Mouse (Mus musculus): ENCODE measurements at regions not wholly inside any gene's neighbourhood (a gene's known extent, or its start where the extent isn't known, plus 50 kb on each side); places are given as distances from the start of the nearest gene placed in this dataset.
A peak's percentile ranks its signal among the peaks of the same experiment; 100 is the strongest.

DNA sequence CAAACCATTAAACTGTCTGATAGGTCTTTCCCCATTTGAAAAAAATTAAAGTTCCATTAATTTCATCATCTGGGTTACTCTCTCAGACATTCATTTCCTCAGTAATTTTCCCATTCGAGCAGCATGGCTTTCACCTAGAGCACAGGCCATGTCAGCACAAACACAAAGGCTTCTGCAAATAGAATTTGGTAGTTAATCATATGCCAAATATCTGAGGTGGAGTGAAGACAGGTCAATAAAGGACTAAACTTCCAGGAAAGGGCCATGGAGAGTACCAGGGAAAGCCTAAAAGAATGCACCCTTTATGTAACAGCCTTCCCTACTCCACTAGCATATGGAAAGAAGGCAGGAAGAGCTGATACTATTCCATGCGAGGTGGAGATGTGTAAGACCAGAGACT is 150.3 kb upstream of the Gimd1 start:
- no peak for DNase-seq (ENCODE audit: low read depth, low spot score)

DNA sequence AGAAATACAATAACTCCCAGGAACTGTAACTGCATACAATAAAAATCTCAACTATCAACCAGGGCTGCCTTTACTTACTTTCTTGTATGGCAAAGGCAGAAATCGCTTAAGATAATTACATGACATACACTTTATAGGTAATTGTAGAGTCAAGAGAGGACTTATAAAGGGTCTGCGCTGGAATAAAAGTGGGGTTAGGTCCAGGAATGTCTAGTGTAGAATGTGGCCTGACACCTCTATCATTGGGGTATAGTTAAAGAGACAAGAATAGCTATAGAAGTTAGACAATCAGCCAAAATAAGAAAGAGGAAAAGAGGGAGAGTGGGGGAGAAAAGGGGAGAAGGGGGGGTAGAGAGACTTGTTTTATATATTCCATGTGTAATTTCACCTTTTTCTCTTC is 144.8 kb upstream of the Gimd1 start:
- DNase-seq (ENCODE audit: low read depth, low spot score) = no peak

GRCm38 (mm10) chr3:132485553-132485952 is 144.1 kb upstream of the Gimd1 start:
- DNase-seq (ENCODE audit: low read depth, low spot score) = no peak

- DNase-seq (ENCODE audit: low read depth, low spot score) = peak; percentile 49
These were observed 123.5 kb upstream of the Gimd1 start for GRCm38 (mm10) chr3:132506095-132506494.

- DNase-seq (ENCODE audit: low read depth, low spot score) = no peak
These were observed 119.4 kb upstream of the Gimd1 start for GRCm38 (mm10) chr3:132510240-132510639.

- DNase-seq (ENCODE audit: low read depth, low spot score) = no peak
These were observed 117.0 kb upstream of the Gimd1 start for GRCm38 (mm10) chr3:132512526-132513102.

- DNase-seq (ENCODE audit: low read depth, low spot score) = no peak
These were observed 96.2 kb upstream of the Gimd1 start for GRCm38 (mm10) chr3:132533323-132533904.

DNA sequence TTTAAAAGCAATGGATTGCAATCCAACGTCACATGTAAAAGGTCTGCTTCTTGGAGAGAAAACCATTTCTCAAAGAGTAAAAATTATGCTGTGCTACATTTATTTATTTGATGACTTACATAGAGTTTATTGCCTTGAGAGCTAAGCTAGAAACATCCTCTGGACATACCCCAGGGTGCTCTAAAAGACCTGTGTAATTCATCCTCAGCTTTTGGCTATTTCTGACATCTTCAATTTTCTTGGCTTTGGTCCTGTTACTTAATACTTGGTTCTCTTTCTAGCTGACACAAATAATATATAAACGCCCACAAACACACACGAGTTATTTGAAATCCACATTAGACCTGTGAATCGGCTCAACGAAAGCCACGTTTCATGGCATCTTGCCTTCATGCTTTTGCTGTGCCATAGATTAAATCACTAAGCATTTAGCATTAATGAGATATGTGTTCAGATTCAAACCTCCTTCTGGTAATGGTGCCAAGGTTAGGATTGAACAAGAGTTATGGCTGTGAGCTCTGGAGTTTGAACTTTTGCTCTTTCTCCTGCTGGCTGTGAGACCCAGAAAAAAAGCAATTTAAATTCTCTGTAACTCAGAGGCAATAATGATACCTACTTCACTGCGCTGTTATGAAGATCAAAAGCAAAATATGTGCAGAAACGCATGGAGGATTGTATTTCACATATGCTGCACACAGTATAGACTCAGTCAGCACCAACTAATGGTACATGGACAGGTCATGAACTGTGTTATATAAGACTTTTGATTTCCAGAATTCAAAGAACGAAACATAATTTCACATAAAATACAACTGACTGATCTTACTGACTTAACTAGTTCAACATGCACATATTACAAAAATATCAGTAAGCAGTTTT is 89.6 kb upstream of the Gimd1 start:
- DNase-seq (ENCODE audit: low read depth, low spot score) = no peak

DNA sequence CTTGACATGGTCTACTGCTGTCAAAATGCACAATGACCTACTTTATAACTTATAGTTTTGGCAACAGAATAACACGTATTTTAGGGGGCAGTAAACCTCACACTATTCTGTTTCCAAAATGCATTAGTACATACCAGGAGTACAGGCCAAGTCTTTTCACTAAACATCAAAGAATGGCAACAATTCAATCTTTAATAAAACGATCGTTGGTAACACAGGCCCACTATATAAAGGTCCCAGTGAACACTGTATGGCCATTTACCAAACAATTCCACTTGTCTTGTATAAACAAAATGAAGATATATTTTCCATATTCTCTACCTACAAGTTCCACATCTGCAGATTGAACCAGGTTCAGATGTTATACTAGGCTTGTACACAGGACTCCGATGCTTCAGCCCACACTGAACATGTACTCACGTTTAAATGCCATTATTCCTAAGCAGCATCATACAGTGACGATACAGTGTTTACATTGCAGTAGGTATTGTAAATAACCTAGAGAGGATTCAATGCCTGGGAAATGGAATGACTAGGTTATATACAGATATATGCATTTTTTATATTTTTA is 78.3 kb upstream of the Gimd1 start:
- no peak for DNase-seq (ENCODE audit: low read depth, low spot score)

- DNase-seq (ENCODE audit: low read depth, low spot score) = no peak
These were observed 63.9 kb upstream of the Gimd1 start for GRCm38 (mm10) chr3:132565755-132566154.

- no peak for DNase-seq (ENCODE audit: low read depth, low spot score)
These were observed 63.3 kb upstream of the Gimd1 start for GRCm38 (mm10) chr3:132566301-132566700.

Measured in WW6 (cell line).